Mouse (Mus musculus): ENCODE data around the gene Nme1. TPM values are rescaled to one million over a fixed set of nuclear protein-coding genes. Genes with fewer than 3 reads are reported as not detected.

Gene Nme1
- 103 TPM for polyA plus RNA-seq (2017; shearing (Covaris generic))

DNA sequence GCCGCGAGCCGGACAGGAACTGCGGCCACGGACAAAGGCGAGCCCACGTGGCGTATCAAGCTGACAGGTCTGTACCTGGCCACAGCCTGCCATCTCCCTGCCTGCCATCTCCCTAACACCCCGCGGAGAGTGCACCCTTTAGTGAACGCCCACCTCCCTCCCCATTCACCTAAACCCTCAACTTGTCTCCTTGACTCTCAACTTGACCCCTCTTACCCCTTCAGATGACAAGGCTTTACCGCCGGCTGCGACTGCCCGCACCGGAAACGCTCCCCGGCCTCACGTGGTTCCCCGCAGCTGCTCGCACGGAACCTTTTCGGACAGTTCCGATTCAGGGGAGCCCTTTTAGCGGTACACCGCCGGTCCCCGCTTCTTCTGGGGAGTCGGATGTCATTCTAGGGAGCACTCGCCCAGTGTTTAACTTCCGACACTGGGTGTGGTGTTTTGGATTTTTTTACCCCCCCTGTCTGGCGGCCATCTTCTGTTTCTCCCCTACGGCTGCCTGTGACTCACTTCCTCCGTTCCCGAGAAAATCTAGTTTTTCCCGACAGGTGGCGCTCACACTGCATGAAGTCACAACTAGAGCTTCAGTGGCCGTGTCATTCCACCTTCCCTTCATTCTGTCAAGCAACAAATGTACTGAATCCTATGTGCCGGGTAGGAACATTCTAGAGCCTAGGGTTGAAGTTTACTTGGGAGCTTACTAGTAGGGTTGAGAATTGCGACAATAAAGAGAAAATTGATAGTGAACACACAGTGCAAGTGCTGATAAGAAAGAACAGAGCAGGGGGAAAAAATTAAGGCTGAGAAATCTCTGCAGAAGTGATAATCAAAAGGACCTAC, at the start of gene Nme1, which contains the start of gene Gm20390:
Nme1 (minus strand) TSS at position 517 of the 843 bp plus-strand sequence.
Gm20390 (minus strand) TSS at position 289 of the 843 bp plus-strand sequence.

DNA sequence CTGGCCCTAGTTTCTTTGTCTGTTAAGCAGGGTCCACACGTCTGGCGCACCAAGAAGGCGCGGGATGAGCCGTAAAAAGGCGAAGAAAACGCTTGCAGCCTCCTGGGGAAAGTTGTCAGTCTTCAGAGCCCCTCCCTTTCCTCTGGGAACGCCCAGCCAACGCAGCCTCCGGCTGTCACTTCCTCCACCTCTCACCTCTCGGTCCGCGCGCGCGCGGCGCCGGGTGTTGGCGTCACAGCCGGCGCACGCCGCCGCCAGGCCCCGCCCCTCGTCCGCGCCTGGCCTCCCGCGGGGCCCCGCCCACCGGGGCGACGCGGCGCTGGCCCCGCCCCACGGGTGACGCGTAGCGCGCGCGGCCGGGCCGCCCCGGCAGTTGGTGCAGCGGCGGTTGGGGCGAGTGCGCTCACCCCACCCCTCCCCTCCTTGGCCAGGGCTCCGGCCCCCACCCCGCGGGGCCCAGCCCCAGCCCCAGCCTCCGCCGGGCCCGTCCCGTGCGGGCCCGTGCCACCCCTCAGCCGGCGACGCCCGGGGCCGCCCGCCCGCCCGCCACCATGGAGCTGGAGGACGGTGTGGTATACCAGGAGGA, 27.5 kb upstream of the Nme1 start, which contains the start of gene Spag9:
Spag9 (plus strand) TSS at position 372 of the 586 bp plus-strand sequence.

DNA sequence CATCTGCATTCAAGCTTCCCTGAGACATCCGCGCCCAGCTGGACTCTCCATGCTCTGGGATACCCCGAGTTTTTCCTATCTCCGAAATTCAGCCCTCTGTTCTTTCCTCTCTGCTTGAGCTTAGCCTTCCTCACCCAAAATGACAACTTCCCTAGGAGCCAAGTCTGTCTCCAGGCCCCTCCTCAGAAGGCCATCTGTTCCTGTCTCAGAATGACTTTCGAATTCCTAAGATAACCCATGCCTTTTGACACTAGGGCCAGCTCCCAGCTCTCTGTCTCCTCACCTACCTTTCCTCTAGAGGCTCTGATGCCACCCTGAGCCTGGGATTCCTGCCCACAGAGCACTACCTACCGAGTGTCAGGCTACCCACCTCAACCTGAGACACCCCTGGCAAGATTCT, 12.2 kb downstream of the Nme1 start, which contains the start of gene Nme2:
Nme2 (minus strand) TSS at position 101 of the 400 bp plus-strand sequence.

Other genes with a start within 250 kb of the Nme1 start
- 64.9 TPM for gene Utp18, start 82.8 kb downstream of the Nme1 start, polyA plus RNA-seq (2017; shearing (Covaris generic))
- gene Mbtd1, start 82.7 kb downstream of the Nme1 start, polyA plus RNA-seq (2017; shearing (Covaris generic)), result 30.8 TPM
- gene Nme2, start 12.3 kb downstream of the Nme1 start, polyA plus RNA-seq (2017; shearing (Covaris generic)), result 115 TPM
- 226 TPM for gene Gm20390, start 228 bp downstream of the Nme1 start, polyA plus RNA-seq (2017; shearing (Covaris generic))
- 53.2 TPM for gene Spag9, start 27.6 kb upstream of the Nme1 start, polyA plus RNA-seq (2017; shearing (Covaris generic))
- 44.4 TPM for gene Tob1, start 242.9 kb upstream of the Nme1 start, polyA plus RNA-seq (2017; shearing (Covaris generic))

Data from CD4-positive, CD25-positive, alpha-beta regulatory T cell (primary cell).